15 mouse cellular contexts compared by ENCODE assay signal in the genomic region with DNA sequence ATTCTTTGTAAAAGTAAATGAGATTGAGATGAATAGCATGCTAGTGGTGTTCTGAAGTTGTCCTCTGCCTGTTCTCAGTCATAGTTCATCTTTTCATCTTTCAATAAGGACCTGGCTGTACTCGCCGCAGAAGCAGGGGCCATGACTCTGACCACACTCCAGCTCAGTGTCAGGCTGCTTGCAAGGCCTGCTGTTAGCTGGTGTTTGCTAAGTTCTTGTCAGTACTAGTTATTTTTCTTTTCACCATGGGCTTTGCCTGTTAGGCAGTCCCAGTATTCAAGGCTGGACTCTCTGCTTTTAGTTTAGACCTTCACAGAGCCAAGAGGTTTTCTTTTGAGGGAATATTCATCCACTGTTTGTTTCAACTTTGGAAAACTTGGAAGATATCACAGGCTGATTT.
"Had no signal": no experiment of that assay in that cellular context is flagged by ENCODE, and none has a peak within 500 bp of the region (broad histone marks: within the 10 kb centered on the region; RNA-seq: fewer than 3 reads in every experiment).

No protein-coding gene starts in this region.

- H3K27me3 ChIP-seq: neural tube, embryonic 15.5 days; stomach, embryonic 15.5 days had no signal

- DNase-seq: retina, postnatal 1 day; right cerebral cortex, adult 18-20 months; right cerebral cortex, postnatal 14 days; right cerebral cortex, postnatal 25 days; right cerebral cortex, postnatal 4 days; spleen, adult 18-20 months; thymus, adult 18-20 months; thymus, adult 2 months; thymus, postnatal 14 days; thymus, postnatal 25 days; thymus, postnatal 36 days; thymus, postnatal 4 days had no signal

- H3K4me1 ChIP-seq: neural tube, embryonic 15.5 days had no signal

- H3K4me2 ChIP-seq: neural tube, embryonic 15.5 days; stomach, embryonic 15.5 days had no signal

- H3K4me3 ChIP-seq: neural tube, embryonic 15.5 days; stomach, embryonic 15.5 days had no signal

- H3K9me3 ChIP-seq: neural tube, embryonic 15.5 days; stomach, embryonic 15.5 days had no signal

- H3K27ac ChIP-seq: neural tube, embryonic 15.5 days; stomach, embryonic 15.5 days; stomach, postnatal 0 days had no signal

- H3K36me3 ChIP-seq: neural tube, embryonic 15.5 days; stomach, embryonic 15.5 days had no signal

- H3K9ac ChIP-seq: neural tube, embryonic 15.5 days; stomach, embryonic 15.5 days had no signal
